Mouse (Mus musculus) G1E (cell line): ENCODE measurements around the gene Atp1a3.

Experiments used
- CTCF ChIP-seq: IDR thresholded peaks from 2 replicates; pipeline ENCODE4 v1.5.1; 2012; ENCODE audit warnings: low read depth, low read length, inconsistent platforms, mixed read lengths
- GATA1 ChIP-seq: IDR thresholded peaks from 2 replicates; pipeline ENCODE4 v1.6.1; 2012; ENCODE audit warnings: borderline replicate concordance, low read length, inconsistent platforms, mixed read lengths
- POLR2AphosphoS5 ChIP-seq: IDR thresholded peaks from 2 replicates; pipeline ENCODE4 v1.6.1; 2012; ENCODE audit warnings: low read depth, low read length, inconsistent platforms; ENCODE audit not compliant: insufficient replicate concordance
- TAL1 ChIP-seq: conservative IDR thresholded peaks from 2 replicates; pipeline ENCODE4 v1.6.1; 2012; ENCODE audit warnings: low read depth, low read length, inconsistent platforms, mixed read lengths

- no peak for TF ChIP-seq CTCF
- TF ChIP-seq POLR2AphosphoS5 = no peak
- no peak for TF ChIP-seq TAL1
- no peak for TF ChIP-seq GATA1
Observed at GRCm38 (mm10) chr7:25003291-25003690, 2.5 kb downstream of the Atp1a3 start.
